Mouse (Mus musculus): Measurements from ENCODE around the gene Misp.

- no peak for TF ChIP-seq CTCF (IDR thresholded peaks at IDR 0.05; ENCODE audit: borderline replicate concordance, extremely low read depth, insufficient read depth, insufficient read length)
- TF ChIP-seq POLR2A (IDR thresholded peaks at IDR 0.05; ENCODE audit: borderline replicate concordance, extremely low read depth, insufficient read depth, insufficient read length, poor library complexity, severe bottlenecking): no peak
Measured at GRCm38 (mm10) chr10:79842322-79842721, 21.5 kb downstream of the Misp start.

All from brain, embryonic 14.5 days (tissue).